Mouse (Mus musculus) heart, postnatal 0 days (tissue): Measurements from ENCODE around the gene Nt5dc3.

Experiments used
- CTCF ChIP-seq: IDR thresholded peaks from 2 replicates; pipeline ENCODE4 v1.5.1; 2016; ENCODE audit warnings: antibody characterized with exemption, control low read depth, low read depth
- EP300 ChIP-seq: IDR thresholded peaks from 2 replicates; pipeline ENCODE4 v1.6.1; 2016; ENCODE audit warnings: antibody characterized with exemption, low read depth

- no peak for TF ChIP-seq EP300
- TF ChIP-seq CTCF, result no peak
Measured at GRCm38 (mm10) chr10:86853433-86853832, 74.6 kb downstream of the Nt5dc3 start.
